Mouse (Mus musculus) kidney, adult 11 months (tissue): ENCODE results near the gene Crebrf.

ENCODE experiments used
- DNase-seq: peaks from one replicate; pipeline ENCODE4 v3.0.0; 2022

Crebrf gene

DNA sequence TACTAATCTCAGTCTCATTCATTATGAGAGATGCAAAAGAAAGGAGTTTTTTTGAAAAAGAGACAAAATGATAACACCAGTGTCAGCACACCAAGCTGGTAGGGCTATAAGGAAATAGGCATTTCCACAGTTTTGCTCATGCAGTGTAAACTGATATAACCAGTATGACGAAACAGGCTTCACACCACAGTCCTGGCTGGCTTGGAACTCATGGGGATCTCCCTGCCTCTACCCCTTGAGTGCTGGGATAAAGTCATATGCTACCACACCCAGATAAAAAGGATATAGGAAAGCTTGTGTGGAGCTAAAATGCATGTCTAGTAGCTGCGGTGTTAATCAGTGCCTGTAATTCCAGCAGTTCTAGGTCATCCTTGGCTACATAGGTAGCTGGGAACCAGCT lies 64.0 kb downstream of the Crebrf start:
- DNase-seq = no peak

DNA sequence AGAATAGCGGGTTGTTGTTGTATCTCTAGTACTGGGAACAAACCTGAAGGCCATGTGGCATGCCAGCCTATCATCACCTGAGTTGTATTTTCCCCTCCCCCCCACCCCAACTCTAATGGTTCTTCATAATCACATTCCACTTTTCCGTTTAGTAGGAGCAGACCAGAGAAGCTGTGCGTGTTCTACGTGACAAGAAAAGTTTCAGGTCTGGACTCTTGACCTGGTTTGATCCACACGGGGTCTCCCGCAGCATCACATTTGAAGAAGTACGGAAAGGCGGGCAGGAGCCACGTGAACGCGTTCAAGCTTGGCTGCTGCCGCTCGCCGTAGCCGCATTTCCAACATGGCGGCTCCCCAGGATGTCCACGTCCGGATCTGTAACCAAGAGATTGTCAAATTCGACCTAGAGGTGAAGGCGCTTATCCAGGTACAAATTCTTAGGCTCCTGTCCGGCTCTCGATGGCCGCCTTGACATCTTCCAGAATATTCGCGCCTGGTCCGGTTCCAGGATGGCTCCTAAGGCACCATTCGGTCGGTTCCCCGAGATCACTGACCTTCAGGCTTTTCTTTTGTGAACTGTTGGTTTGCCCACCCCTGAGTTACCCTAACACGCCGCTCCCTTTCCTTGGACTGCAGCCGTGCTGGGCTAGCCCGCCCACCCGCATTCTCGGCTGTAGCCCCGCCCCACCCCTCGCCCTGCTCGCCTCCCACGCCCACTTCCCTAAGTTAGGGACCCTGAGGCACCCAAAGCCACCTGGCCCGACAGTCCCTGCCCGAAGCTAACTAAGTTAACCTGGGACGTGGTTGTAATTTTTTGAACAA lies 65.5 kb downstream of the Crebrf start, which contains the start of gene Bnip1:
Bnip1 (plus strand) TSS at position 317 of the 822 bp plus-strand sequence.
- peak; percentile 72 for DNase-seq

- DNase-seq = peak; percentile 25
Measured at GRCm38 (mm10) chr17:26781610-26782043, 66.2 kb downstream of the Crebrf start.

- DNase-seq = no peak
Measured at GRCm38 (mm10) chr17:26784525-26784924, 69.1 kb downstream of the Crebrf start.

DNA sequence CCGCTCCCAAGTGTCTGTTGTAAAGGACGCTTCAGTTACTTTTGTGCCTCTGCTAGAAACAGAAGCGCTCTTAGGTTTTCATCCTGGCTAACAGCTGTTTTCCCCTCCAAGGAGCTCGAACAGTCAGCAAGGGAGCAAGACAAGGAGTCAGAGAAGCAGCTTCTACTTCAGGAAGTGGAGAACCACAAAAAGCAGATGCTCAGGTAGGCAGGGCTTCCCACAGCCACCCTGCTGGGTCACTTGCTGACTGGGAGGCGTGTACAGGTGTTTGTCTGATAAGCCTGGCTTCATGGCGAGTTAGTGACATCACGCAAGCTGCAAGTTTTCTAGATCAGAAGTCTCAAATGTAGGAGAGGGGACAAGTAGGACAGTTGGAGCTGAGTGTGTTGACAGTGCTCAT lies 71.1 kb downstream of the Crebrf start:
- no peak for DNase-seq

DNA sequence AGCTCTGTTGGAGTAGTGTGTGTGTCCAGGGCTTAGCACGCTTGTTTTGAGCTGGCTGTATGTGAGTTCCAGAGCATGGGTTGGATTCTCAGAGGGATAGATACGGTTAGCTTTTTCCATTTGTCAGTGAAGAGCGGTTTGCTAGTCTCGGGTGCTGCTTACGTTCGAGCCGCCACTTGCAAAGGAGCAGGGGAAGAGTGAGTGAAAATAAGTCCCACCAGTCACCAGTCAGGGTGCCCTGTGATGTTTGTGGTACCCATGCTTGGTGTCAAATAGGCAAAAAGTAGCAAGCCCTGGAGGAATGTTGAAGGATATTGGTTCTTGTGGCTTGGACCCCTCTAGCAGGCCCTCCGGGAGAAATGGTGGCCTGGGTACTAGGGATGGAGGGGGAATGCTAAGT lies 73.5 kb downstream of the Crebrf start:
- no peak for DNase-seq

GRCm38 (mm10) chr17:26789460-26790268 lies 74.2 kb downstream of the Crebrf start:
- no peak for DNase-seq

DNA sequence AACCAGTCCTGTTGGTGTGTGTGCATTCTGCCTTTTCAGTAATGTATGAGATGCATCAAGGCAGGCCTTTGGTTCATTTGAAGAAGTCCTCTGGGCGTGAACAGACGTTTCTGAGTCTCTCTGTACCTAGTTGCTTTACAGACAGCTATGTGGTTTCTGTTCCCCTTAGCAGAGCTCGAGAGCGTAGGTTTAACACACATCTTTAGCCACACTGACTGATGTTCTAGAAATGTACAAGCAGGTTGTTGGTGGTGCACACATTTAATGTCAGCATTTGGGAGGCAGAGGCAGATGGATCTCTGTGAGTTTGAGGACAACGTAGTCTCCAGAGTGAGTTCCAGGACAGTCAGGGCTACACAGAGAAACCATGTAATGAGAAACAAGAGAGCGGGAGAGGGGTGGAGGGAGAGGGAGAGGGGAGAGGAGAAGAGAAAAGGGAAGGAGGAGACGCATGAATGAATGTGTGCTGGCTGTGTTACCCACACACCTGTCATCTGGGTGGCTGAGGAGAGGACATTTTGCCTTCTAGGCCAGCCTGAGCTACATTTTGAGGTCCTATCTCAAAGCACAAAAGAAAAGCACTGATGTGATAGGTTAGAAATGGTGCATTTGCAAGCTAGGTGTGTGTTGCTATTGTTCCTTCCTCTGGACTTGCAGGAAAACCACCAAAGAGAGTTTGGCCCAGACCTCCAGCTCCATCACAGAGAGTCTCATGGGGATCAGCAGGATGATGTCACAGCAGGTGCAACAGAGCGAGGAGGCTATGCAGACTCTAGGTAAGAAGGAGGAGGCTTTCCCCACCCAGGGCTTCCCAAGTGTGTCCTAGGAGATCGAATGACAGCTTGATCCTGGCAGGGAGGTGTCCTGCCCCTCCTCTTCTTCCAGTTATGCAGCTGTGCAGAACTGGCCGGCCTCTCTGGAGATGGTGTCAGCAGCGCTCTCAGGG lies 75.1 kb downstream of the Crebrf start:
- no peak for DNase-seq

- no peak for DNase-seq
Measured at GRCm38 (mm10) chr17:26791580-26791979, 76.1 kb downstream of the Crebrf start.

DNA sequence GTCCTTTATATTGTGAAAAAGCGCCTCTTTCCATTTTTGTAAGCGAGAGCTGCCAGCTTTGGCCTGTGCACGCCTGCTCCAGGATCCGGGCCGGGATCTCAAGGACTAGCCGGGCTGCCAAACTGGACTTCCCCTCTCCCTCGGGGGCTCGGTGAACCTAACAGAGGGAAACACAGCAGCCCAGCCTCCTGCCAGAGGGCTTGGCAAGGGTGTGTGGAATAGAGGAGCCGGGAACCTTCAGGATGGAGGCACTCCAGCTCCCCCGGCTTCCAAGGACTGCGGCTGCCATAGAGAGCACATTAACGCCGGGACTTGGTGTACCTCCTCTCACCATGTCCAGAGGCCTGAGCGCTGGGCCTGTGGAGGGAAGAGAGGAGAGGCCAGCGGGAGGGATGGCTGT lies 76.6 kb downstream of the Crebrf start:
- no peak for DNase-seq

- DNase-seq = no peak
Measured at GRCm38 (mm10) chr17:26793068-26793765, 77.8 kb downstream of the Crebrf start.

DNA sequence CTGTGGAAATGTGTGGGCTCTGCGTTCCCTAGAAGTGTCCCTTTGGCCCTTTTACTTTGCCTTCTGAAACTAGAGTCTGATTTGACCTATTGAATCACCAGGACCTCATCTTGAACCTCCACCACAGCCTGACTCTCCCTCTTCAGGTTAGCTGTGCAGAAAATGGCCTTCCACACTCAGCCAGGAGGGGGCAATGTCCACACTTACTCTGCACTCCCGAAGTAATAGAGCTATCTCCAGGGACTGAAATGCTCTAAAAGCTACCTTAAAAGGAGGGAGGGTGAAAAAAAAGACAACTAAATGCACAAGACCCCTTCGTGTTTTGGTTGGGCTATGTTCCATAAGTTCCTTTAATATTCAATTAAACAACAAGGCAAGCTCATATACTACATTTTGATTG lies 79.3 kb downstream of the Crebrf start:
- peak; percentile 37 for DNase-seq

DNA sequence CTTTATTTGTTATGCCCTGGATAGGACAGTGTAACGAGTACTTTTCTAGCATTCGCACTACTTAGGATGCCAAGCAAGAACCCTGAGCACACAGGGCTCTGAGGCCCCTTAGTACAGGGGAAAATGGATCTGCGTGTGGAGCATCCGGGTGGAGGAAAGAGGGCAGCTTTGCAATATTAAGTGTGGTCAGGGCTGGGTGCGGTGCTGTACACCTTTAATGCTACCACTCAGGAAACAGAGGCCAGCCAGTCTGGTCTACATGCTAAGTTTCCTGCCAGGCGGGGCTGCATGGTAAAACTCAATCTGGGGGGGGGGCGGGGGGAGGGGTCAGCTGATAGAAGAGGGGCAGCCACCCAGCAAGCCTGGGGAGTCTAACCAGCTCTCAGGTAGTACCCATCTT lies 79.9 kb downstream of the Crebrf start:
- no peak for DNase-seq

GRCm38 (mm10) chr17:26797379-26798128 lies 82.1 kb downstream of the Crebrf start:
- no peak for DNase-seq

DNA sequence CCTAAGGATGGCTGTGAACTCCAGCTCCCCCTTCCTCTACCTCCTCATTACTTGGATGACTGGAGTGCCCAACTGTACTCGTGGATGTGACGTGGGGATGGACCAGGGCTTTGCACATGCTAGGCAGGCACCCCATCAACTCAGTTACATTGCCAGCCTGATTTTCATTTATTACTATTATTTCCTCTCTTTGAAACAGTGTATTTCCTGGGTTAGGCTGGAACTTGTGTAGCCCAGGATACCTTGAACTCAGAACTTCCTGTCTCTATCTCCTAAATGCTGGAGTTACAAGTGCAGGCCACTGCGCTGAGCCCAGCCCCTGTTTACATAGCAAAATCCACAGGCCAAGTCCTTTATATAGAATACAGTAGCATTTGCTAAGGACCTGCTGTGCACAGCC lies 87.4 kb downstream of the Crebrf start:
- no peak for DNase-seq

- DNase-seq = no peak
Measured at GRCm38 (mm10) chr17:26812607-26813006, 97.2 kb downstream of the Crebrf start.

DNA sequence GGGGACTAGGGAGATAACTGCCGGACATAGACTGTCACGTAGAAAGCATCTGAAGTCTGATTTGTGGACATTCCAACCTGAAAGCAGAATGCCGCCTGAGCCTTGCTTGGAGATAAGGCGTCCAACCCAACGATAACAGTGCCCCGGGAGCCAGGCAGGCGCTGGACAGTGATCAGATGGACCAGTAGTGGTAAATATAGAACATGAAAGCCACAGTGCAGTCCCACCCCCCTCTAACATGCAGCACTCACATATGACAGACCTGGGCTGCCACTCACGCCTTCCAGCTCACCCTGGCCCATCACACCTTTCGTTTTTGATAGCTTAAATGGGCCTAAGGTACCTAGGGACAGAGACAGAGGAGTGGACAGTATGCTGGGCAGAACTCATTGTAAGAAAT lies 98.0 kb downstream of the Crebrf start:
- no peak for DNase-seq

DNA sequence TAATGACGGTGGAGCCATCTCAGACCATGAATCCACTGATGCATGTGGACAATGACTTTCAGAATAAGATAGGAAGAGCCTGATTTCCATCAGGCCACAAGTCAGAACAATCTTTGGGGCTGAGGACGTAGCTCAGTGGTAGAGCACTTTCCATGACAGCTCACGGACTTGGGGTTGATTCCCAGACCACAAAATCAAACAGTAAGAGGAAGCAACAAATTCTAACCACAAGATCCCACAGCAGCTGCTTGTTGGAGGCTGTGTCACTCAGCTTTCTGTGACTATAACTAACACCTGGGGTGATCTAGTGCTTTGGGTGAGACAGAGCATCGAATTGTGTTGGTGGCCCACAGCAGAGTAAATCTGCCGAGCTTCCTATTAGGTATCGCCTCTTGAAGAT lies 101.4 kb downstream of the Crebrf start:
- DNase-seq = no peak

DNA sequence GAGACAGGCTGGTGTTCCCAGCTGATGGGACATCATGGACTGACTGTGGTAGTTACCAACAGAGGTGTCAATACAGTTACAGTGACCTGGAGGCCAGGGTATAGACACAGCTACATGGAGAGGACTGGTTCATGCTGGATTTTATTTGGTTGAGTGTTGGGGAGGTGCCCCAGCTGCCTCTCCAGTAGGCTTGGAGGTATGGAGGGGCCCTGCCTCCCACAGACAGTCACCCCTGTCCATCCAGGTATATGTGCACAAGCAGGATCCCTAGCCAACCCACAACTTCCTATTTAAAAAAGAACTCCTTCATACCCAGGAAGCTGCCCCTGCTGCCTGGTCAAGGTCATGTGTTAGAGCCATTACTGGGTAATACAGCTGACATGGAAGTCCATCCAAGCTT lies 102.3 kb downstream of the Crebrf start:
- DNase-seq = no peak

- no peak for DNase-seq
Measured at GRCm38 (mm10) chr17:26826131-26826530, 110.7 kb downstream of the Crebrf start.
